Mouse (Mus musculus) stomach, embryonic 14.5 days (tissue): ENCODE measurements around the gene Tex38. TPM values are rescaled to one million over a fixed set of nuclear protein-coding genes. Genes with fewer than 3 reads are reported as not detected.

Experiments used
- ATAC-seq: fragments of 200-750 bp; cut with Nextera tagmentation; 2 replicates; pipeline ENCODE4 v1.8.0; 2017; ENCODE audit warnings: low read depth, moderate TSS enrichment; ENCODE audit not compliant: insufficient number of reproducible peaks, insufficient read depth, low FRiP score
- H3K27ac ChIP-seq: fragments of 300-500 bp; sonication (generic); 2 replicates; pipeline ENCODE4 v1.5.1; 2014; ENCODE audit warnings: mild to moderate bottlenecking, low read length, moderate library complexity, mixed read lengths
- H3K27me3 ChIP-seq: fragments of 300-500 bp; sonication (generic); 2 replicates; pipeline ENCODE4 v1.6.1; 2014; ENCODE audit warnings: low read length, control low read depth, mixed read lengths; ENCODE audit not compliant: control insufficient read depth, insufficient read depth
- H3K36me3 ChIP-seq: fragments of 300-500 bp; sonication (generic); 2 replicates; pipeline ENCODE4 v1.6.1; 2014; ENCODE audit warnings: mild to moderate bottlenecking, control low read depth, low read length, moderate library complexity, mixed read lengths; ENCODE audit not compliant: control insufficient read depth, insufficient read depth
- H3K4me1 ChIP-seq: fragments of 300-500 bp; sonication (generic); 2 replicates; pipeline ENCODE4 v1.6.1; 2014; ENCODE audit warnings: low read length, control low read depth, mixed read lengths; ENCODE audit not compliant: control insufficient read depth, insufficient read depth
- H3K4me2 ChIP-seq: fragments of 300-500 bp; sonication (generic); replicated peaks from 2 replicates; pipeline ENCODE4 v1.6.1; 2014; ENCODE audit warnings: low read depth, low read length, control low read depth
- H3K4me3 ChIP-seq: fragments of 300-500 bp; sonication (generic); 2 replicates; pipeline ENCODE4 v1.5.1; 2014; ENCODE audit warnings: low read depth, low read length, control low read depth
- H3K9ac ChIP-seq: fragments of 300-500 bp; sonication (generic); replicated peaks from 2 replicates; pipeline ENCODE4 v1.6.1; 2014; ENCODE audit warnings: low read depth, mild to moderate bottlenecking, control low read depth, low read length, moderate library complexity, mixed read lengths
- H3K9me3 ChIP-seq: fragments of 300-500 bp; sonication (generic); 2 replicates; pipeline ENCODE4 v1.6.1; 2016; ENCODE audit warnings: low read depth, low read length, control low read depth; ENCODE audit not compliant: control insufficient read depth
- WGBS: fragments of 180-500 bp; shearing (Covaris S2); extraction: QIAGEN DNeasy Blood & Tissue Kit; methylation state at CpG from one replicate; pipeline ENCODE4 v1.1.7; 2014; 5-methylcytosine and 5-hydroxymethylcytosine counted together
- polyA plus RNA-seq: library from polyadenylated mRNA; unstranded; fragments of >200 nt; fragmentation: Nextera tagmentation; extraction: Ambion mirVana; gene quantifications from 2 replicates; pipeline ENCODE4 v1.2.1, GENCODE M21; 2014

Gene Tex38
- polyA plus RNA-seq, 1 experiment from 2014 or later: 0.65 TPM

GRCm38 (mm10) chr4:115733746-115734145 is 47.1 kb downstream of the Tex38 start:
- no peak; the same call in 1 of the 2 replicates for ATAC-seq
- no peak overlapping the region for H3K27ac ChIP-seq
- no peak overlapping the region for H3K4me2 ChIP-seq
- 71% methylated on average over 5 of the region's 5 CpGs for WGBS
- no peak overlapping the region for H3K9ac ChIP-seq
- H3K36me3 ChIP-seq: no peaks in the 10 kb centered on the region
- H3K27me3 ChIP-seq: no peaks in the 10 kb centered on the region
- no peaks in the 10 kb centered on the region for H3K9me3 ChIP-seq
- peaks cover 5% of the 10 kb centered on the region for H3K4me1 ChIP-seq
- no peak overlapping the region for H3K4me3 ChIP-seq

DNA sequence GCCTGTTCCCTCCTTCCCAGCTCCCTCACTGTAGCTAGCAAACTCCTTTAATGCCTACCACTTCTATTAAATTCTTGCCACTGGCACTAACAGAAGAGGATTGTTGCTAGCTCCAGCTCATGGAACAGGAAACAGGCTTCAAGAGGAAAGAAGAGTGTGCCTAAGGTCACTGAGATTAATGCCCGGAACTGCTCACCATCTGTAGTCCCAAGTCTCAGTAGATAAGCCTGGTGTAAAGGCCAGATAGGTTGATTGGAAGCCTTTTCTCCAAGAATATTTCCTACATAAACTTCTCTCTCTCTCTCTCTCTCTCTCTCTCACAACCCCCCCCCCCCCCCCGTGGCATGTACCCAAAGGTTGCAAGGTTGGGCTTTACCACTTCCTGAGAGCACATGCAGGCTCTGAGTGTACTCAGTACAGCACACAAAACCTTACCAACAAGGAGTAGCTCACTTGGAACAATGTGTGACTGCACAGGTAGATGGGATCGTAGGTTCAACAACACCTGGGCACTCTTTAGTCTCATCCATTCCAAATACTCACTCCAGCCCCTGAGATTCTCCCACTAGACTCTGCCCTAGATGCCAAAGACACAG is 48.5 kb downstream of the Tex38 start:
- no peaks in the 10 kb centered on the region for H3K4me1 ChIP-seq
- no peaks in the 10 kb centered on the region for H3K9me3 ChIP-seq
- H3K4me3 ChIP-seq: no peak overlapping the region
- ATAC-seq: no peak
- no peak overlapping the region for H3K9ac ChIP-seq
- WGBS: 61% methylated on average over 3 of the region's 3 CpGs
- no peak overlapping the region for H3K27ac ChIP-seq
- no peaks in the 10 kb centered on the region for H3K27me3 ChIP-seq
- H3K36me3 ChIP-seq: no peaks in the 10 kb centered on the region
- no peak overlapping the region for H3K4me2 ChIP-seq

DNA sequence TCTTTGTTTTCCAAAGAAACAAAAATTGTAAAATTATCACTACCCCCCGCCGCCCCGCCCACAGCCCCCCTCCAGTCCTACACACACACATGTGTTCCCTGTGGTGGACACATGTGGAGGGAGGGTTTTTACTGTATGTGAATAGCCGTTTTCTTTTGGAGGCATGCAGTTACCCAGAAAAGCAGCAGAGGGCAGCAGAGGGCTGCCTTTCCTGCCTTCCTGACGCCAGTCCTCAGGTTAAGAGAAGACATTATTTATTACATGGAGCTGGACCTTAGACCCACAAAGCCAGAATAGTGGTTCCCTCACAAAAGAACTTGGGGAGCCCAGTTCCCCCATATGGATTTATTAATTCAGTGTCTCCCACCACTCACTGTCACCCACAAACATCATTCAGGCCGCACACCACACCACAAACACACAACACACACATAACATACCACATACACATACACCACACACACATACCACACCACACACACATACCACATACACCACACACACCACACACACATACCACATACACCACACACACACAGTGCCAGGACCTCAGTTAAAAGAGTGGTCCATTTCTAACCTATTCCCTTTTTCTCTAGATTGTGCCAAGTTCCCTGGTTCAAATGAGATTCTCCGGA is 49.1 kb downstream of the Tex38 start:
- Histone ChIP-seq H3K27me3 (no peaks in the 10 kb centered on the region), H3K9me3 (no peaks in the 10 kb centered on the region), H3K4me3 (no peak overlapping the region), H3K4me2 (no peak overlapping the region), H3K9ac (no peak overlapping the region), H3K4me1 (no peaks in the 10 kb centered on the region), H3K36me3 (no peaks in the 10 kb centered on the region), H3K27ac (no peak overlapping the region)
- peak; percentile 33; the same call in 1 of the 2 replicates for ATAC-seq
- 25% methylated on average over 7 of the region's 7 CpGs for WGBS

Other genes starting within 250 kb of the Tex38 start
- not detected in 2 replicates for gene Cyp4a31, start 217.4 kb downstream of the Tex38 start, polyA plus RNA-seq
- gene Cyp4a32, start 180.0 kb downstream of the Tex38 start, polyA plus RNA-seq: not detected in 2 replicates
- 1.0 TPM in 2 replicates for gene Cyp4b1, start 133.3 kb downstream of the Tex38 start, polyA plus RNA-seq
- gene Efcab14, start 43.3 kb downstream of the Tex38 start, polyA plus RNA-seq: 54.2 and 55.7 TPM in 2 replicates
- 48.1 and 65.1 TPM in 2 replicates for gene Atpaf1, start 3.8 kb upstream of the Tex38 start, polyA plus RNA-seq
- gene Mob3c, start 47.1 kb upstream of the Tex38 start, polyA plus RNA-seq: 12.1 and 12.8 TPM in 2 replicates
- gene Mknk1, start 58.2 kb upstream of the Tex38 start, polyA plus RNA-seq: 23.1 and 30.7 TPM in 2 replicates
- gene Kncn, start 103.4 kb upstream of the Tex38 start, polyA plus RNA-seq: not detected in 2 replicates
- gene 6430628N08Rik, start 109.6 kb upstream of the Tex38 start, polyA plus RNA-seq: not detected in 2 replicates
- gene Dmbx1, start 158.9 kb upstream of the Tex38 start, polyA plus RNA-seq: not detected in 2 replicates
- gene Faah, start 236.9 kb upstream of the Tex38 start, polyA plus RNA-seq: 8.3 and 8.5 TPM in 2 replicates